Mouse (Mus musculus) neural tube, embryonic 11.5 days (tissue): Measurements from ENCODE around the gene Kndc1. TPM values are rescaled to one million over a fixed set of nuclear protein-coding genes. Genes with fewer than 3 reads are reported as not detected.

ENCODE experiments used
- ATAC-seq: fragments of 200-750 bp; cut with Nextera tagmentation; 2 replicates; pipeline ENCODE4 v1.8.0; 2017; ENCODE audit warnings: moderate number of reproducible peaks, mild to moderate bottlenecking, moderate TSS enrichment, moderate library complexity; ENCODE audit not compliant: insufficient read depth, low FRiP score, low TSS enrichment
- DNase-seq: peaks from one replicate; pipeline ENCODE4 v3.0.0-alpha.2; 2015; ENCODE audit warnings: low spot score
- H3K27ac ChIP-seq: fragments of 300-500 bp; sonication (generic); 2 replicates; pipeline ENCODE4 v1.5.1; 2014; ENCODE audit warnings: low read depth, mild to moderate bottlenecking, low read length
- H3K27me3 ChIP-seq: fragments of 300-500 bp; sonication (generic); 2 replicates; pipeline ENCODE4 v1.6.1; 2014; ENCODE audit warnings: mild to moderate bottlenecking, low read length, mixed read lengths; ENCODE audit not compliant: control insufficient read depth, insufficient read depth
- H3K36me3 ChIP-seq: fragments of 300-500 bp; sonication (generic); 2 replicates; pipeline ENCODE4 v1.6.1; 2014; ENCODE audit warnings: mild to moderate bottlenecking, low read length, moderate library complexity, mixed read lengths; ENCODE audit not compliant: control insufficient read depth, insufficient read depth
- H3K4me1 ChIP-seq: fragments of 300-500 bp; sonication (generic); 2 replicates; pipeline ENCODE4 v1.6.1; 2014; ENCODE audit warnings: low read length, mixed read lengths; ENCODE audit not compliant: control insufficient read depth, insufficient read depth
- H3K4me2 ChIP-seq: fragments of 300-500 bp; sonication (generic); 2 replicates; pipeline ENCODE4 v1.6.1; 2014; ENCODE audit warnings: low read depth, mild to moderate bottlenecking, moderate library complexity
- H3K4me3 ChIP-seq: fragments of 300-500 bp; sonication (generic); 2 replicates; pipeline ENCODE4 v1.5.1; 2014; ENCODE audit warnings: low read depth, low read length
- H3K9ac ChIP-seq: fragments of 300-500 bp; sonication (generic); 2 replicates; pipeline ENCODE4 v1.6.1; 2014; ENCODE audit warnings: mild to moderate bottlenecking, low read length
- H3K9me3 ChIP-seq: fragments of 300-500 bp; sonication (generic); 2 replicates; pipeline ENCODE4 v1.6.1; 2016; ENCODE audit warnings: low read length; ENCODE audit not compliant: control insufficient read depth
- whole genome bisulfite sequencing: fragments of 180-500 bp; shearing (Covaris S2); extraction: QIAGEN DNeasy Blood & Tissue Kit; methylation state at CpG from one replicate; pipeline ENCODE4 v1.1.7; 2014; 5-methylcytosine and 5-hydroxymethylcytosine counted together
- polyA plus RNA-seq: library from polyadenylated mRNA; unstranded; fragments of >200 nt; fragmentation: Nextera tagmentation; extraction: Ambion mirVana; gene quantifications from 2 replicates; pipeline ENCODE4 v1.2.1, GENCODE M21; 2014

The Kndc1 gene
- polyA plus RNA-seq, 1 experiment from 2014 or later = 1.2 TPM

DNA sequence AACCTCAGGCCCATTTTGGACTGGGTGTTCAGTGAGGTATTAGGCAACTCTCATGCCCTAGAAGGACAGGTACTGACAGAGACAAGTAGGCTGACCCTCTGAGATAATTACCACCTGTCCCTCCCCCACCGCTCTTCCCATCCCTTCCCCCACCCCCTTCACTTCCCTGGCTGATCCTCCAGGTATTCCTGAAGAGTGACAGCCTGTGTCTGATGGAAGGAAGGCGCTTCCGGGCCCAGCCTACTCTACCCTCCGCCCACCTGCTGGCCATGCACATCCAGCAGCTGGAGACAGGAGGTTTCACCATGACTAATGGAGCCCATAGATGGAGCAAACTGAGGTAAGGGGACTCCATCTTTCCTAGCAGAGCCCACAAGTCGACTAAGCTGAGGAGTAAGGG is 43.3 kb downstream of the Kndc1 start:
- no peak overlapping the region for H3K4me2 ChIP-seq
- 77% methylated on average over 5 of the region's 5 CpGs for WGBS

DNA sequence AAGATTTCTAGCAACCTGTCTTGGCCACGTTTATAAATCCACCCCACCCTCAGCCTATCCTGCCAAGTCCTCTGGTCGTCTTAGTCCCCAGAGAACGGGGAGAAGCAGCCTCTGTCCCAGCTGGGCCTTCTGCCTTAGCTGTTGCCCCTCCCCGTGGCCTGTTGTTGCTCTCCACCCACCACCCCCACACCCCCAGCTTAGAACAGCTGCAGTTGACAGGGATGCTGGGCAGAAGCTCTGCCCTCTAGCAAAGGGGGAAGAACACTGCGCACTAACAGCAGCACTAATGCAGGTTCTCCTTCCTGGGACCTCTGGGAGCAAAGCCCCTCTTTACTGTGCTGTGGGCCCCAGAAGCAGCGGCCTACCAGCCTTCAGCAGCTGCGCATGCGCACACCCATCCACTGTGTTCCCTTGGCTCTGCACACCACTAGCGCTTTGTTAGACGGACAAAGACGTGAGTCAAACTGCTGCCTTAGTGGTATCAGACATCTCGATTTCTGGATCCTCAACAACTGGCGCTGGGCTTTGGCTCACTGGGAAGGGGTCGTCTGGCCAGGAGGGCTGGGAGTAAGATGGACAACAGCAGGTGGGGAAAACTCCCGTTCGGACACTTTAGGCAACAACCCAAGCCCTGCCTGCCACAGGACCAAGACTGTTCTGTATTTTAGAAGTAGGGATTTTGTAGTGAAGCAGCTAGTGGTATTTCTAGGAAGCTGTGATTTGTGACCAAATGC is 46.1 kb downstream of the Kndc1 start:
- H3K4me3 ChIP-seq = no peak overlapping the region
- DNase-seq = no peak
- ATAC-seq = no peak
- H3K9ac ChIP-seq = no peak overlapping the region
- no peaks in the 10 kb centered on the region for H3K36me3 ChIP-seq
- no peak overlapping the region for H3K4me2 ChIP-seq
- WGBS = 67% methylated on average over 16 of the region's 16 CpGs
- no peak overlapping the region for H3K27ac ChIP-seq
- no peaks in the 10 kb centered on the region for H3K9me3 ChIP-seq
- H3K27me3 ChIP-seq = peaks cover 39% of the 10 kb centered on the region
- H3K4me1 ChIP-seq = peaks cover 2% of the 10 kb centered on the region; the same call in 1 of the 2 replicates

More for the DNA sequence above, 43.3 kb downstream of the Kndc1 start:
- DNase-seq (no peak), ATAC-seq (no peak)
- Histone ChIP-seq H3K36me3 (no peaks in the 10 kb centered on the region), H3K27me3 (peaks cover 10% of the 10 kb centered on the region), H3K4me1 (no peaks in the 10 kb centered on the region), H3K27ac (no peak overlapping the region), H3K9me3 (no peaks in the 10 kb centered on the region), H3K4me3 (no peak overlapping the region), H3K9ac (no peak overlapping the region)

DNA sequence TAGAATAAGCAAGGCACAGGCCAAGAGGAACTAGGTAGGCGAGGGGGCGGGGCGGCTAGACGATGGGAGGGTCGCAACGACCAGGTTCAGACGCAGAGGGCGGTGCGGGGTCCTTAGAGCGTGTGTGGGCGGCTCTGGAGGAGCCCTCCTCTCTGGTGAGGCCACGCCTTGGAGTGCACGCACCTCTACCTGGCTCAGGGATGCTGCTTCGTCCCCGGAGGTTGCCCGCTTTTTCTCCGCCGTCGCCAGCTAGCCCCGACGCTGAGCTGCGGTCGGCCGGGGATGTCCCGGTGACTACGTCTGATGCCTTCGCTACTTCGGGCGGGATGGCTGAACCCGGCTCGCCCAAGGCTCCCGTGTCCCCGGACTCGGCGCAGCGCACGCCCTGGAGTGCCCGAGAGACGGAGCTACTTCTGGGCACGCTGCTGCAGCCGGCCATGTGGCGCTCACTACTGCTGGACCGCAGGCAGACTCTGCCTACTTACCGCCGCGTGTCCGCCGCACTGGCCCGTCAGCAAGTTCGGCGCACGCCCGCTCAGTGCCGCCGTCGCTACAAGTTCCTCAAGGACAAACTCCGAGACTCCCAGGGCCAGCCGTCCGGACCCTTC is 49.3 kb downstream of the Kndc1 start, which contains the start of gene Utf1:
TSS of gene Utf1 (plus strand) at position 116 of the 608 bp plus-strand sequence.
- ATAC-seq (no peak), DNase-seq (no peak)
- under 1% methylated on average over 59 of the region's 59 CpGs for WGBS
- H3K36me3 ChIP-seq = no peaks in the 10 kb centered on the region
- H3K4me3 ChIP-seq = peak within 1 kb of the TSS; percentile 22
- peaks cover 2% of the 10 kb centered on the region; the same call in 1 of the 2 replicates for H3K4me1 ChIP-seq
- no peak within 1 kb of the TSS for H3K9ac ChIP-seq
- H3K27me3 ChIP-seq = peaks cover 58% of the 10 kb centered on the region
- H3K4me2 ChIP-seq = peak within 1 kb of the TSS; percentile 34
- no peaks in the 10 kb centered on the region for H3K9me3 ChIP-seq
- H3K27ac ChIP-seq = no peak within 1 kb of the TSS

DNA sequence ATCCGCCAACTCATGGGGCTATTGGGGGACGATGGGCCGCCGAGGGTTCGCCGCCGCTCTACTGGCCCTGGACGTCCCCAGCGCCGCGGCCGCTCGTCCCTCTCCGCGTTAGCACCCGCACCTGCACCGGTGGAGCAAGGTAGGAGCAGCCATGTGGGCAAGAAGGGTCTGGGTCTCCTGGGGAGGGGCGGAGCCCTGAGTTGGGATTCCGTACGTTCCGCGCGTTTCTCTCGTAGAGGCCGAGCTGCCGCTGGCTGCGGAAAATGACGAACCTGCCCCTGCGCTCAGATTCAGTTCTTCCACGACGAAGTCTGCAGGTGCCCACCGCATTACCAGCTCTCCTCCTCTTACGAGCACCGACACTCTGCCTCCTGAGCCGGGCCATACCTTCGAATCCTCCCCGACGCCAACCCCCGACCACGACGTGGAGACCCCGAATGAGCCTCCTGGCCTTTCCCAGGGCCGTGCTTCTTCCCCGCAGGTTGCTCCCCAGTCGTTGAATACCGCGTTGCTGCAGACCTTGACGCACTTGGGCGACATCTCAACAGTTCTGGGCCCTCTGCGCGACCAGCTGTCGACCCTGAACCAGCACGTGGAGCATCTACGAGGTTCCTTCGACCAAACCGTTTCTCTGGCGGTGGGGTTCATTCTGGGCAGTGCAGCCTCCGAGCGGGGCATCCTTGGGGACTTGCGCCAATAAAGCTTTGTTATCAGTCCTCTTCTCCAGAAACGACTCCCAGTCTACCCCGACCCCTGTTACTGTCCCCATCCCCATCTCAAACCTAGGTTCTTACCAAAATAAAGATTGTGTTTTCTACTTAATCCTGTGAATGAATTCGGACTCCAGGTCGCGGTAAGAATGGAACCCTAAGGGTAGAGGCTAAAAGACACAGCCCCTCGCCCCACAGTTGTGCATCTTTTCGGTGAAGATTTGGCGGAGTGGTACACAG is 50.1 kb downstream of the Kndc1 start:
- Histone ChIP-seq H3K36me3 (no peaks in the 10 kb centered on the region), H3K9me3 (no peaks in the 10 kb centered on the region), H3K4me2 (peak overlapping the region; percentile 34), H3K27me3 (peaks cover 60% of the 10 kb centered on the region), H3K27ac (no peak overlapping the region), H3K4me1 (peaks cover 2% of the 10 kb centered on the region; the same call in 1 of the 2 replicates), H3K9ac (no peak overlapping the region), H3K4me3 (peak overlapping the region; percentile 22)
- no peak for ATAC-seq
- peak; percentile 42 for DNase-seq
- WGBS = 2% methylated on average over 68 of the region's 68 CpGs

DNA sequence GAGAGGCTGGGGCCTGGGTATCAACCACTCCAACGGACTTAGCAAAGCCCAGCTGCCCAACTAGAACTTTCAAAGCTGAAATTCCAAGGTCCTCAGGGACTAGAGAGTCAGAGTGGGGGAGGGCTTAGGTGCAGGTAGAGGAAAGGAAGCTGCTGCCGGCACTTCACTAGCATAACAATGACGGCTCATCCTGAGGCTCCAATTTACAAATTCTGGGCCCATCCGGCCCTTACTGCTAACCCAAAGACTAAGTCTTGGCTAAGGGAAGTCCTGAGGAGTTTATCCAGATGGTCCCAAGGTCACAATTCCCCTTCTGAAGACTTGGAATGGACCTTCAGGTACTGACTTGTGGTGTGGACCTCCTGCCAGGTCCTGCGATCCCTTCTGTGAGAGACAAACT is 51.0 kb downstream of the Kndc1 start:
- peaks cover 61% of the 10 kb centered on the region for H3K27me3 ChIP-seq
- peaks cover 2% of the 10 kb centered on the region; the same call in 1 of the 2 replicates for H3K4me1 ChIP-seq
- no peak for ATAC-seq
- 6% methylated on average over 5 of the region's 5 CpGs for WGBS
- no peaks in the 10 kb centered on the region for H3K9me3 ChIP-seq
- DNase-seq = no peak
- no peak overlapping the region for H3K4me3 ChIP-seq
- H3K4me2 ChIP-seq = no peak overlapping the region
- H3K9ac ChIP-seq = no peak overlapping the region
- H3K36me3 ChIP-seq = no peaks in the 10 kb centered on the region
- H3K27ac ChIP-seq = no peak overlapping the region

DNA sequence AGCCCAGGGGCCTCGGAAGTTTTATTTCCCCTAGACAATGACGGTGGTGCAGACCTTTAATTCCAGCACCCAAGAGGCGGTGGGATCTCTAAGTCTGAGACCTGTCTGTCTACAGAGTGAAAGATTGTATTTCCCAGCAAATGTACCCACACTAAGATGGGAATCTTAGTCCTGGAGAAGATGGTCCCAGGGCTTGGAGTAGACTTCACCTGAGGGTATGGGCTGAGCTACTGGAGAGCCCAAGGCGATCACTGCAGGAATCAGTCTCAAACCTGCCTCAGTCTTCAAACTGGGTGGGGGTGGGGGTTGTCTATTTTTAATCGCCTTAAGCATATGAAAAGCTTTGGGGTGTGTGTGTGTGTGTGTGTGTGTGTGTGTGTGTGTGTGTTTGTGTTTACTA is 51.5 kb downstream of the Kndc1 start:
- 22% methylated on average over 5 of the region's 5 CpGs for WGBS
- no peak for ATAC-seq
- Histone ChIP-seq H3K27me3 (peaks cover 61% of the 10 kb centered on the region), H3K36me3 (no peaks in the 10 kb centered on the region), H3K9me3 (no peaks in the 10 kb centered on the region), H3K4me3 (no peak overlapping the region), H3K9ac (no peak overlapping the region), H3K27ac (no peak overlapping the region), H3K4me2 (no peak overlapping the region), H3K4me1 (peaks cover 2% of the 10 kb centered on the region; the same call in 1 of the 2 replicates)
- DNase-seq = no peak

DNA sequence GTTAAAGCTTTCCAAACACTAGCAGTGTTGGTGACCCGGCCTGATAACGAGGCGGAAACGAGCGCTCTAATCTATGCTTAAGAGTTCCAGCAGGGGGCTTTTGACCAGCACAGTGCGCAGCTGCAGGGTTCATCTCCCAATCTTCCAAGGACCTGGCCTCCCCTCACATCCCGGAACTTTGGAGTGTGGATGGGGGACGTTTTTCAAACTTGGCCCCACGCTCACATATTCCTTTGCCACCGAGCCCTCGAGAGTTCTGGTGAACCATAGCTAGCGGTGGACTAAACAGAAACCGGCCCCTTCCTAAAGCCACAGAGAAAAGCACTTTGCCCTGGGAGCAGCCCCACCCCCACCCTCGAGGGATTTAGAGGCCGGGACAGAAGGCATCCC is 55.4 kb downstream of the Kndc1 start:
- Histone ChIP-seq H3K27me3 (peaks cover 30% of the 10 kb centered on the region), H3K4me3 (peak overlapping the region; percentile 38), H3K4me2 (peak overlapping the region; percentile 67), H3K9me3 (no peaks in the 10 kb centered on the region), H3K36me3 (no peaks in the 10 kb centered on the region), H3K4me1 (no peaks in the 10 kb centered on the region; the same call in 1 of the 2 replicates), H3K9ac (peak overlapping the region; percentile 45; the same call in 1 of the 2 replicates), H3K27ac (no peak overlapping the region)
- under 1% methylated on average over 15 of the region's 15 CpGs for WGBS
- ATAC-seq (peak; percentile 81), DNase-seq (peak; percentile 66)

DNA sequence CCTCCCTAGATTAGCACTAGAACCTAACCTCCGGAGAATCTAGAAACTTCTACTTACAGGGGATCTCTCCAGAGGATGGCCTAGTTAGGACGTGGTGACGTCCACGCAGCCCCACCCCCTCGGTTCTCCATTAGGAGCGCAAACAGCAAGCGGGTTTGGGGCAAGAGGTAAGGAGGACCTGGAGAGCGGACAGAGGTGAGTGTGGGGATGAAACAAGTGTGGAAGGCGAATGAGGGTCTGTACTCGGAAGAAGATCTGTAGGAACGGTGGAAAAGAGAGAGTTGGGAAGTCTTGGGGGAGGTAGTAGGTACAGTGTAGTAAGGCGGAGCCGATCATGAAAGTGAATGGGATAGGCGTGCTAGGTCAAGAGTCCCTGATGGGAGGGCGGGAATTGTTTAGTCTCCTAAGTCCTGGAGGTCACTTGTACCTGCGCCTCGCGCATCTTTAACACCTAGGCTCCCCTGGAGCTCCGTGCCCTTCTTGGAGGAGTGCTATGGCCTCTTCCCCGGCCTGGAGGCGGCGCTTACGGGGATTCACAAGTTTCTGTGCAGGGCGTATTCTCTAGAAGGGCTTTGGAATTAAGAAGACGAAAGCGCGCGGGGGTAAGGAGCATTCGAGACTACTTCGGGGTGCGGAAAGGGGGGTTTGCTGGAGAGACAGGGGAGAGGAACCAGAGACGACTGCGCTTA is 55.9 kb downstream of the Kndc1 start:
- Histone ChIP-seq H3K9ac (peak overlapping the region; percentile 45), H3K4me1 (no peaks in the 10 kb centered on the region; the same call in 1 of the 2 replicates), H3K4me3 (peak overlapping the region; percentile 38), H3K36me3 (no peaks in the 10 kb centered on the region), H3K27me3 (peaks cover 25% of the 10 kb centered on the region), H3K4me2 (peak overlapping the region; percentile 67), H3K9me3 (no peaks in the 10 kb centered on the region), H3K27ac (no peak overlapping the region)
- under 1% methylated on average over 33 of the region's 33 CpGs for WGBS
- ATAC-seq = peak; percentile 58
- peak; percentile 68 for DNase-seq
